ENCODE assay signal across 11 mouse cellular contexts in genomic region chr6:11594936-11595335, GRCm38 (mm10).
A peak's percentile ranks its signal among the peaks of the same experiment; 100 is the strongest.
DNase-seq lines count a peak whose midpoint lies in the region; TF ChIP-seq lines count a peak whose summit lies in the region.
"Had no signal": no experiment of that assay in that cellular context is flagged by ENCODE, and none has a peak within 500 bp of the region (broad histone marks: within the 10 kb centered on the region; RNA-seq: fewer than 3 reads in every experiment).

No protein-coding gene starts in this region.

- no peak for TF ChIP-seq POLR2A in cerebellum, adult 2 months (IDR thresholded peaks at IDR 0.05; ENCODE audit: borderline replicate concordance, insufficient read depth, low read length)

- intact Hi-C loops in heart, postnatal 25 days (cut with DNase I): no loop called here

- no peak overlapping the region for H3K27ac ChIP-seq in cerebellum, adult 2 months (ENCODE audit: insufficient read depth, low read length)
- H3K27ac ChIP-seq: embryonic facial prominence, embryonic 12.5 days; heart, embryonic 10.5 days had no signal

- H3K27me3 ChIP-seq in cerebellum, adult 2 months (ENCODE audit: control insufficient read depth, insufficient read depth, low read length): no peaks in the 10 kb centered on the region
- H3K27me3 ChIP-seq: embryonic facial prominence, embryonic 12.5 days had no signal

- no peak overlapping the region for H3K4me3 ChIP-seq in cerebellum, adult 2 months (replicated peaks; ENCODE audit: insufficient read depth, low read depth, low read length)
- H3K4me3 ChIP-seq: embryonic facial prominence, embryonic 12.5 days; heart, embryonic 10.5 days had no signal

- DNase-seq in cerebellum, adult 2 months: peak; percentile 16 to 25
- no peak for DNase-seq in cerebellum, adult 11 months
- peak; percentile 19 for DNase-seq in kidney, postnatal 10 days
- no peak for DNase-seq in kidney, adult 9 months
- DNase-seq in A20 (ENCODE audit: low read depth, low spot score): peak; percentile 22
- peak; percentile 21 for DNase-seq in embryo, embryonic 10.5 days (ENCODE audit: low spot score)
- DNase-seq in heart, postnatal 25 days (ENCODE audit: low spot score): no peak
- no peak for DNase-seq in left cerebral cortex, adult 18-20 months (ENCODE audit: low spot score in 2 of 2)
- DNase-seq: thymus, postnatal 36 days had no signal

- no peaks in the 10 kb centered on the region; the same call in 1 of the 2 replicates for H3K4me1 ChIP-seq in cerebellum, adult 2 months (ENCODE audit: control insufficient read depth, insufficient read depth, low read length)
- H3K4me1 ChIP-seq: embryonic facial prominence, embryonic 12.5 days; heart, embryonic 10.5 days had no signal

- 62% methylated on average over 2 of the region's 2 CpGs for WGBS in cerebellum, adult 2 months

- no peak for TF ChIP-seq CTCF in cerebellum, adult 2 months (IDR thresholded peaks at IDR 0.05; ENCODE audit: borderline replicate concordance, insufficient read depth, low read depth, low read length)

Comparison
In these comparisons a context has a peak if more than half of its experiments do, and no peak if none do; other contexts are left out.
1. DNase-seq: peak in cerebellum, adult 2 months (2 of 2), kidney, postnatal 10 days (single experiment), A20 (single experiment) and embryo, embryonic 10.5 days (single experiment); none in cerebellum, adult 11 months (single experiment), kidney, adult 9 months (single experiment), heart, postnatal 25 days (single experiment) and left cerebral cortex, adult 18-20 months (0 of 2).